Mouse (Mus musculus) gastrocnemius, postnatal 10 days (tissue): ENCODE measurements around the gene Tnfrsf26. TPM values are rescaled to one million over a fixed set of nuclear protein-coding genes. Genes with fewer than 3 reads are reported as not detected.
"Not testable (repeated sequence)": the region's sequence is repeated elsewhere in the genome, so short reads cannot be mapped to it uniquely, and the experiment has no call there.

ENCODE experiments used
- DNase-seq: peaks from one replicate; pipeline ENCODE4 v3.0.0; 2021; ENCODE audit warnings: mixed read lengths
- long read RNA-seq, 2 experiments: library from polyadenylated mRNA; stranded (forward); transcript quantifications; one replicate each; pipeline ENCODE4 v2.0.0; 2021
- total RNA-seq, 2 experiments: library from RNA; stranded (reverse); gene quantifications; 2 replicates each; pipeline ENCODE4 v1.2.3; 2021

The Tnfrsf26 gene
- total RNA-seq: under 1 TPM; 0.33 to 0.75 TPM
- long read RNA-seq, experiment 1, partial matches to known transcripts: 0 of 1 reads
- long read RNA-seq, experiment 1, other reads (novel, unspliced or antisense): 1 of 1 reads
- long read RNA-seq, experiment 2: 0 reads

GRCm38 (mm10) chr7:143628540-143628939, at the start of gene Tnfrsf26:
Gene Tnfrsf26 (minus strand): TSS chr7:143628722.
- DNase-seq: no peak

GRCm38 (mm10) chr7:143666427-143667311, 38.1 kb upstream of the Tnfrsf26 start:
- no peak for DNase-seq

GRCm38 (mm10) chr7:143663470-143663869, 34.9 kb upstream of the Tnfrsf26 start:
- DNase-seq: no peak

GRCm38 (mm10) chr7:143660797-143661196, 32.3 kb upstream of the Tnfrsf26 start:
- DNase-seq: no peak

GRCm38 (mm10) chr7:143649769-143650346, 21.3 kb upstream of the Tnfrsf26 start:
- DNase-seq: not testable (repeated sequence)

GRCm38 (mm10) chr7:143649034-143649768, 20.7 kb upstream of the Tnfrsf26 start, which contains the start of gene Tnfrsf22:
Gene Tnfrsf22 (minus strand): TSS chr7:143649661.
- peak; percentile 77 for DNase-seq

GRCm38 (mm10) chr7:143643949-143644348, 15.4 kb upstream of the Tnfrsf26 start:
- not testable (repeated sequence) for DNase-seq

- DNase-seq: no peak
Measured at GRCm38 (mm10) chr7:143636674-143637073, 8.2 kb upstream of the Tnfrsf26 start.

- DNase-seq: no peak
Measured at GRCm38 (mm10) chr7:143631503-143631902, 3.0 kb upstream of the Tnfrsf26 start.

- no peak for DNase-seq
Measured at GRCm38 (mm10) chr7:143629501-143629900, 979 bp upstream of the Tnfrsf26 start.

- no peak for DNase-seq
Measured at GRCm38 (mm10) chr7:143627555-143628286, 801 bp downstream of the Tnfrsf26 start.

- DNase-seq: no peak
Measured at GRCm38 (mm10) chr7:143626178-143626577, 2.3 kb downstream of the Tnfrsf26 start.

- DNase-seq: no peak
Measured at GRCm38 (mm10) chr7:143625151-143625550, 3.4 kb downstream of the Tnfrsf26 start.

- DNase-seq: no peak
Measured at GRCm38 (mm10) chr7:143624561-143624960, 4.0 kb downstream of the Tnfrsf26 start.

GRCm38 (mm10) chr7:143620951-143621350, 7.6 kb downstream of the Tnfrsf26 start:
- no peak for DNase-seq

GRCm38 (mm10) chr7:143614404-143615135, 14.0 kb downstream of the Tnfrsf26 start:
- DNase-seq: no peak

GRCm38 (mm10) chr7:143612215-143612614, 16.3 kb downstream of the Tnfrsf26 start:
- no peak for DNase-seq

GRCm38 (mm10) chr7:143605321-143605720, 23.2 kb downstream of the Tnfrsf26 start:
- DNase-seq: no peak

- no peak for DNase-seq
Measured at GRCm38 (mm10) chr7:143604889-143605288, 23.6 kb downstream of the Tnfrsf26 start.

GRCm38 (mm10) chr7:143601705-143602104, 26.8 kb downstream of the Tnfrsf26 start:
- DNase-seq: no peak

- no peak for DNase-seq
Measured at GRCm38 (mm10) chr7:143600231-143600740, 28.2 kb downstream of the Tnfrsf26 start.
